Mouse (Mus musculus): ENCODE measurements around the gene Aqp6.

Gene Aqp6

GRCm38 (mm10) chr15:99597596-99597995 is 3.6 kb upstream of the Aqp6 start:
- CTCF ChIA-PET: no interaction called here

GRCm38 (mm10) chr15:99599245-99600070 is 1.7 kb upstream of the Aqp6 start:
- CTCF ChIA-PET: interaction anchor here (0.7 kb wide), 1 partner anchor 27 kb away, joined by 3 read pairs; no protein-coding TSS in a partner anchor

GRCm38 (mm10) chr15:99601823-99602120 is 572 bp downstream of the Aqp6 start:
- CTCF ChIA-PET: no interaction called here

GRCm38 (mm10) chr15:99602206-99602820 is 1.1 kb downstream of the Aqp6 start:
- CTCF ChIA-PET: no interaction called here

- CTCF ChIA-PET: no interaction called here
These were observed 2.0 kb downstream of the Aqp6 start for GRCm38 (mm10) chr15:99603216-99603615.

GRCm38 (mm10) chr15:99605595-99605994 is 4.4 kb downstream of the Aqp6 start:
- CTCF ChIA-PET: interaction anchor here (0.6 kb wide), 1 partner anchor 1670 kb away, joined by 3 read pairs; no protein-coding TSS in a partner anchor

- CTCF ChIA-PET: no interaction called here
These were observed 5.3 kb downstream of the Aqp6 start for GRCm38 (mm10) chr15:99606515-99606914.

- CTCF ChIA-PET: no interaction called here
These were observed 6.4 kb downstream of the Aqp6 start for GRCm38 (mm10) chr15:99607388-99608113.

GRCm38 (mm10) chr15:99608382-99609125 is 7.4 kb downstream of the Aqp6 start:
- CTCF ChIA-PET: interaction anchor here (0.6 kb wide), 1 partner anchor 138 kb away, joined by 4 read pairs; no protein-coding TSS in a partner anchor

- CTCF ChIA-PET: no interaction called here
These were observed 10.4 kb downstream of the Aqp6 start for GRCm38 (mm10) chr15:99611563-99611962.

- CTCF ChIA-PET: no interaction called here
These were observed 13.1 kb downstream of the Aqp6 start for GRCm38 (mm10) chr15:99614273-99614672.

GRCm38 (mm10) chr15:99614753-99615152 is 13.6 kb downstream of the Aqp6 start:
- CTCF ChIA-PET: no interaction called here

GRCm38 (mm10) chr15:99615246-99615645 is 14.0 kb downstream of the Aqp6 start:
- CTCF ChIA-PET: no interaction called here

- CTCF ChIA-PET: no interaction called here
These were observed 17.4 kb downstream of the Aqp6 start for GRCm38 (mm10) chr15:99618595-99618994.

GRCm38 (mm10) chr15:99619821-99620220 is 18.6 kb downstream of the Aqp6 start:
- CTCF ChIA-PET: interaction anchor here (0.7 kb wide), 1 partner anchor 467 kb away, joined by 4 read pairs; no protein-coding TSS in a partner anchor

GRCm38 (mm10) chr15:99622063-99622462 is 20.9 kb downstream of the Aqp6 start:
- CTCF ChIA-PET: interaction anchor here (0.6 kb wide), 1 partner anchor 24 kb away, joined by 4 read pairs; no protein-coding TSS in a partner anchor

GRCm38 (mm10) chr15:99631618-99632017 is 30.4 kb downstream of the Aqp6 start:
- CTCF ChIA-PET: no interaction called here

- CTCF ChIA-PET: no interaction called here
These were observed 33.5 kb downstream of the Aqp6 start for GRCm38 (mm10) chr15:99634702-99635101.

- CTCF ChIA-PET: no interaction called here
These were observed 36.4 kb downstream of the Aqp6 start for GRCm38 (mm10) chr15:99637405-99638123.

GRCm38 (mm10) chr15:99638124-99638485 is 36.9 kb downstream of the Aqp6 start:
- CTCF ChIA-PET: no interaction called here

GRCm38 (mm10) chr15:99642622-99643021 is 41.4 kb downstream of the Aqp6 start:
- CTCF ChIA-PET: no interaction called here

All from spleen, embryonic (tissue).